Mouse (Mus musculus) brain, embryonic 14.5 days (tissue): Measurements from ENCODE around the gene Dcakd.

Experiments used
- CTCF ChIP-seq: fragments of 200-500 bp; IDR thresholded peaks from 2 replicates; pipeline ENCODE4 v1.5.1; 2012; ENCODE audit warnings: inconsistent platforms, mild to moderate bottlenecking, moderate library complexity, borderline replicate concordance; ENCODE audit not compliant: insufficient read depth, insufficient read length; ENCODE audit errors: extremely low read depth
- POLR2A ChIP-seq: fragments of 200-500 bp; IDR thresholded peaks from 2 replicates; pipeline ENCODE4 v1.6.1; 2012; ENCODE audit warnings: mild to moderate bottlenecking, inconsistent platforms, borderline replicate concordance; ENCODE audit not compliant: poor library complexity, insufficient read depth, insufficient read length, severe bottlenecking; ENCODE audit errors: extremely low read depth

DNA sequence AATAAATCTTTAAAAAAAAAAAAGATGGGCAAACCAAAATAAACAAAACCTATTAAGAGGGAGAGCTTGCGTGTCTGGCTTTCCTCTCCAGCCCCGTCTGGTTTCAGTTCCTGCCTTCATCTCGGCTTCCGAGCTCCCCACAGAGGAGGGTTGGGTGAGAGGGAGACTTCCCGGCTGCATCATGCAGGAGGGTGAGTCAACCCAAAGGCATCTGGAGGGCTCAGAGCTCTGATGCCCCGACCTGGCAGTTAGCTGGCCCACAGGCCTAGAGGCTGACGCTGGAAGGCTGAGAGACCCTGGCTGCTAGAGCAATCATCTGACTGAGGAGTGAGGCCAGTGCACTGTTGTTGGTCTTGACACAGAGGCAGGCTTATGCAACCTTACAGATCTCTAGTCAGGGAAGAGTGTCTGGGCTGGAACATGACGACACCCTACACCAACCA lies 23.1 kb upstream of the Dcakd start:
- TF ChIP-seq CTCF (no peak), POLR2A (no peak)
